Mouse (Mus musculus): Measurements from ENCODE around the gene Mcm3ap.

Gene Mcm3ap

DNA sequence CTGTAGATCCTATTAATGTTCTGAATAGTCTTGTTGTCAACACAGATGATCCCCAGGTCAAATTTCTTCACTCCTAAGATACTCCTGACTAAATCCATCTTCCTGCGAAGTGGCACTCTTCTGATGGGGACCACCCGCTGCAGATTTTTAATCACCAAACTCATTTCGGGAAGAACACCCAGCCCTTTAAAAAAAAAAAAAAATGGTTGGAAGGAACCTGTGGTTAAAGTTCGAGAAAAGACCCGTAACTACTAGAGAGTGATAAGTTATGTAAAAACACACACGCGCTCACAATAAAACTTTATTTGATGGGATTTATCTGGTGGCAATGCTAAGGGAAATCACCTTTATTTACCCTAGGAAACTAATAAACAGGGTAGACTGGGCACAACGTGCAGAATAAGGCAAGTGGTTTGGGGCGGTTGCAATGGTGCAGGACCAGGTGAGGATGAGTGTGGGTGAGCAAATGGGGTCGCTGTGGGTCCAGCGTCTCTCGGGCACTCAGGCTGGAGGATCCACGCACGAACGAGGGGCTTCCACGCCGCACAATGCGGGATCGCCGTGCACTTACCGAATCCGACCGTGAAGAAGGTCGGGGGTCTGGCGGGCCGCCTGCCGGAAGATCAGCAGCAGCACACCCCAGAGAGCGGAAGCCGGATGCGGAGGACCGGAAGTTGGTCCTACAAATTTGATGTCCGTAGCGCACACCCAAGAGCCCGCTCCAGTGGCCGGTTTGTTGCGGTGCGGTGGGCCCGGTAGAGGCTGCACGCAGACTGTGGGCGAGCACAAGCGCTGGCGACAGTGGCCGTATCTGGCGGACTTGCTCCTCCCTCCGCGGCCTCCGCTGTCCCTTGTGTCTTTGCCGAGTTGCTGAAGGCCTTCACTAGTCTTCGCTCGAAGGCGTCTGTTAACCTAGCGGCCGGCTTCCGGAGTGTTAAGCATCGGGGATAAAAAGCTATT is at the start of gene Mcm3ap, which contains the start of gene Ybey:
Gene Mcm3ap, plus strand, starts transcription at position 725 of the 960 bp plus-strand sequence.
Gene Ybey, minus strand, starts transcription at position 912 of the 960 bp plus-strand sequence.
- DNase-seq (ENCODE audit: low spot score in 2 of 2) = peak; percentile 78 to 82

GRCm38 (mm10) chr10:76425674-76426073 is 43.1 kb upstream of the Mcm3ap start:
- DNase-seq (ENCODE audit: low spot score in 2 of 2) = no peak

DNA sequence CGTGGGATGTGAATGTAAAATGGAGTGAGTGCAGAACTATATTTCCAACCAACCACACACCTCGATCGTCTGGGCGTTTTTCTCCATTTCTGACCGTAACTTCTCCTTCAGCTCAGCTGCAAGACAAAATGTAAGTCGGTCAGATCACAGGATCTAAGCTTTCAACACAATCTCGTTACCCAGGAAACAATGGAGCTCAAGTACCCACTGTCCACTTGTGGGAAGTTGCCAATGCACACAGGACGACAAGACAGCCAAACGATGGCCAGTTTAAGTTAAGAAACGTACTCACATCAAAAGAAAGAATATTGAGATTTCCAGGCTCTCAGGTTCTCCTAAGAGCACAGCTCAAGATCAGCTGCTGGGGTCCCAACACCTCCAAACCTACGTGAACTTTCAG is 34.8 kb upstream of the Mcm3ap start:
- DNase-seq (ENCODE audit: low spot score in 2 of 2) = no peak

GRCm38 (mm10) chr10:76439107-76439890 is 29.4 kb upstream of the Mcm3ap start:
- no peak for DNase-seq (ENCODE audit: low spot score in 2 of 2)

GRCm38 (mm10) chr10:76440281-76440680 is 28.4 kb upstream of the Mcm3ap start, which contains the start of gene AC141477.1:
Gene AC141477.1, minus strand, starts transcription at chr10:76440444.
- no peak for DNase-seq (ENCODE audit: low spot score in 2 of 2)

DNA sequence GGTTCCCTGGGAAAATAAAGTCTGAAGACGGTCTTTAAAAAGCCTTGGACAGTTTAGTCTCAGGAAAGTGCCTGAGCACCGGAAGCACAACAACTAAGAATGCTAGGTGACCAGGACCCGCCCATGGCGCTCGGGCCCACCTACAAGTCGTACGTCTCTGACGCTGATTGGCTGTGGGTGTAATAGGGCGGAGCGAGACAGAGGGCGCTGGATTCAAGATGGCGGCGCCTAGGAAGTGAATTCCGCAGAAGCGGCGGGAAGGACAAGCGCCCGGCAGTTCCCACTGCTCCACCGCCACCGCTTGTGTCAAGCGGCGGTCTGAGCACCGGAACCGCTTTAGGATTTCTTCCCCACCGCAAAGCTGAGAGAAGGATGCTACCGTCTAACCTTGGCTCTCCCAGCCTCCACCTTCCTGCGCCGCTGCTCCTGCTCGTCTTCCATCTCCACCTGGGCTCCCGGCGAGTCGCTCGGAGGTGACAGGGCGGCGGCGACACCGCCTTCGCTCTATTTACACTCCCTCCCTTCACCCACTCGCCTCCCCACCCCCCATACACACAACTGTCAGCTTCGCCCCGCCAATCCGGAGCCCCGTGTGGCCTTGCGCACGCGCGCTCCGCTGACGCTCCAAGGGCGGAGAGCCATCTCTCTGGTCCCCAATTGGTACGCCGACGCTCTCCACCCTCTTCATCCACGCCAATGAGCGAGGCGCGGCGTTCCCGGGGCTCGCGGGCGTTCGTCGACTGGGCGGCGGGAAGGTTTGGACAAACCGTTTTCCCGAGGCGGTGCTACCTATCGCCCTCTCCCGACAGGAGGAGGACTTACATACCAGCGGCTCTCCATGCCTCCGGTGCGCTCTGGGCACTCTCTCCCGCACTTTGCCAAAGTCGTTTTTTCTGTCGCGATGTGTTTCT is 26.3 kb upstream of the Mcm3ap start, which contains the start of gene Pcnt:
Gene Pcnt, minus strand, starts transcription at position 609 of the 911 bp plus-strand sequence.
- DNase-seq (ENCODE audit: low spot score in 2 of 2) = peak; percentile 96 to 97

DNA sequence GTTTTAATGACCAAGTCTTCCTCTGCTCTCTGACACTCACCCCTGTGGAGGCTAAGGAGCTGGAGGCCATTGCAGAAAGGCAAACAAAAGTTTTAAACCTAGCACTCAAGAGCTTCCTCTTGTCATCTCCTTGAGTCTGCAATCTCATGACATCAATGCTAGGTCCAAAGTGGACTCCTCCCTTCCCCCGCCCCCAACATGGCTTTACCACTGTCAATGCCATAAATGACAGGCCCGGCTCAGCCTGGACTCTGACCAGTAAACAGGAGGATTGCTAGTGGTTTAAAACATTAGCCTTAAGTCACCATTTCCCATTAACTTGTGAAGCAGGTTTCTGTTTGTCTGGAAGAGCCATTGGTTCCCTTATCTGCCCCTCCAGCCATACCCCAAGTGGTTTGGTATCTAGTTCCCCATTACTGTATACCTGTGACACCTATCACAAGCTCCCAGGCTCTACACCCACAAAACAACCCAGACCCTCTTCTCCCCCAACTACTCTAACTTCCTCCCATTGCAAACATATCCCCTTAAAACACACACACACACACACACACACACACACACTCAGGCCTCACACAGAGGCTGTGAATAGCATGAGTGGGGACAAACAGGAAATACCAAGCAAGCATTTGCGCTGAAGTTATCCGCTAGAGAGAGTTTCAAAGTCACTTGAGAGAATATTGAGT is 22.6 kb upstream of the Mcm3ap start:
- no peak for DNase-seq (ENCODE audit: low spot score in 2 of 2)

DNA sequence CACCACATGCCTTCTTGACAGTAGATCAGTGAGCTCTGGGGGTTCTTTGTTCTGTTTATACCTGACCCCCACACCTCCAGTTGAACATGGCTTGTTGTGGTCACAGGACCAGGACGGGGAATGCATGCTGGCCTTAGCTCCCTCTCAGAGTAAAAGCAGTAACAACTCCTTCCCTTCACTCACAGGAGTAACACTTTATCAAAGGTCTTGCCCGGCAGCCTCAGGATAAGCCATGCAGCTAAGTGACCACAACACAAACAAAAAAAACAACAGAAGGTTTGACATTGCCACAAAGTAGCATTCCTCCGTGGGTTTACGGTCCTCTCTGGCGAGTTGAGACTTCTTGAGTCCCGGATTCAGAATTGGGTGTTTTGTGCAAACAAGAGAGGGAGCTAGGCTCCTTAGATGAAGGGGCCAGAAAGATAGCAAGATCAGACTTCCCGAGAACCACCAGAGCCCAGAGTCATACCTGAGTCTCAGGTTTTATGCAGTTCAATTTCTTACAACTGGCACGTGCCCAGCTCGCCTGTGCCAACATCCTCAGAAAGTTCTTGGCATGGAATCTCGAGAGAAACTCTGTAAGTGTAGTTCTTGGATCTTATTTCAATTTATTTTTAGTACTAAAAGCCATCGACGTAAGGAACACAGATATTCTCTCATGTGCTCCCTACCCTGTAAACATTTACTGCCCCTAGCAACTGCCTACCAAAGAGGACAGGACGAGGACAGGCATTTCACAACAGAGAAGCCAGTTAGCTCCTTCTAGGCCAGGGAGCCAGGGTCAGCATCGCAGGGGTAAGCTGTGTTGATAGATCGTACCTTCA is 21.1 kb upstream of the Mcm3ap start:
- no peak for DNase-seq (ENCODE audit: low spot score in 2 of 2)

GRCm38 (mm10) chr10:76448851-76449250 is 19.9 kb upstream of the Mcm3ap start, which contains the start of gene 2610028H24Rik:
Gene 2610028H24Rik, plus strand, starts transcription at chr10:76449081.
- no peak for DNase-seq (ENCODE audit: low spot score in 2 of 2)

GRCm38 (mm10) chr10:76455289-76455688 is 13.4 kb upstream of the Mcm3ap start:
- DNase-seq (ENCODE audit: low spot score in 2 of 2) = no peak

GRCm38 (mm10) chr10:76461255-76461654 is 7.5 kb upstream of the Mcm3ap start:
- DNase-seq (ENCODE audit: low spot score in 2 of 2) = no peak

DNA sequence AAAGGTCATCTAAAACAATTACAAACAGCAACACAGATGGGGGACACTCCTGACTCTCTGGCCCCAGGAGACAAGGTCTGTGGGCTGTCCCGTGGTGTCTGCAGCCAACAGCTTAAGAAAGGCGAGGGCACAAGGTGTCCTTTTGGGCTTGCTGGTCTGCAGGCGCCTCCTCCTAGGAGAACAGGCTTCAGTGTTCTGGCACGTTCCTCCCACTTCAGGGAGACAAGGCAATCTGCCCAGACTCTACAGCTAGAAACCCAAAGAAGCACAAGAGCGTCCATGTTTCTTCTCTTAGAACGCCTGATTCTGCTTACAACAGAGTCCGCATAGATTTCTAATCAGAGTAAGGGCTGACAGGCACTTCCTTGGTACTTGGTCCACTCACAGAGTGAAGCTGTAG is 6.4 kb upstream of the Mcm3ap start:
- DNase-seq (ENCODE audit: low spot score in 2 of 2) = no peak

DNA sequence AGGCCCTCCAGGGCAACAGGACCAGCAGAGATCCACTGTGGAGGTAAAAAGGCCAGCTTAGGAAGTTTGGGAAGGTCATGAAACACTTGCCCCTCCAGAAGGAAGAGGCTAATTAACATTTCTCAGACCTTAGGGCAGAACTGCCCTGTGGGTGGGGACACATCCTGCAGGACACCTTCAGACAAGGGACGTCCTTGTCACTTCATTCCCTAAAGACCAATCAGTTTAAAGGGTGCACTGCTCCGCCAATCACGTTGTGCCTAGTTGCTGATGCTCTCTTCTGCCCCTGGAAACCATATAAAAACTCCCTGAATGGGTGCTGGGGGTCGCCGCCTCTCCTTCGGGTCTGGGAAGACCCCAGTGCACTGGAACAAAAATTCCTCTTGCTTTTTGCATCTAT is 6.0 kb upstream of the Mcm3ap start:
- DNase-seq (ENCODE audit: low spot score in 2 of 2) = no peak

- DNase-seq (ENCODE audit: low spot score in 2 of 2) = no peak
Observed at GRCm38 (mm10) chr10:76473759-76474158, 5.0 kb downstream of the Mcm3ap start.

DNA sequence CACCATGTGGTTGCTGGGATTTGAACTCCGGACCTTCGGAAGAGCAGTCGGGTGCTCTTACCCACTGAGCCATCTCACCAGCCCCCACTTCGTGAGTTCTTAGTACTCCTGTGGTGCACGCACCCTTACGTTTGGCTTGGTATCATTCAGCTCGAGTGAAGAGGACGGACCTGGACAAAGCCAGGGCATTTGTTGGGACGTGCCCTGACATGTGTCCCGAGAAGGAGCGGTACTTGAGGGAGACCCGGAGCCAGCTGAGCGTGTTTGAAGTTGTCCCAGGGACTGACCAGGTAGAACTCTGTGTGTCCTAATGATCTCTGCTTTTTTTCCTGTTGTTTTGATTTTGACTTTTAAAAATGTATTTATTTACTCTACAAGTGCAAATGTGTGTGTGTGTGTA is 12.1 kb downstream of the Mcm3ap start:
- no peak for DNase-seq (ENCODE audit: low spot score in 2 of 2)

DNA sequence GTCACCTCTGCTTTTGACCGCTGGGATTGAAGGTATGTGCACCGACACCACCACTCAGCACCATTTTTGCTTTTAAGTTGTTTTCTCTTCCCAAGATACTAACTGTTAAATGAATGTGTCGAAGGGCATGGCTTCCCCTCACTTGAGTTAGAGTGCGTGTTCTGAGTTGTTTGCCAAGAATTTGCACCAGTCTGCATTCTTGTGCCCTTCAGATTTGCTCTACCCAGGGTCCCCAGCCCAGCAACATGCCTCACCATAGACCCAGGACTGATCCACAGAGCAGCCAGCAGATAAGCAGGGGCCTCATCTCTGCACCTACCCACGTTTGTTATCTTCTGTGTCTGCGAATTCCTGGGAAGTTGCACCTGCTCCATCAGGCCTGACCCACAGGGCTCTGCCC is 12.8 kb downstream of the Mcm3ap start:
- DNase-seq (ENCODE audit: low spot score in 2 of 2) = no peak

DNA sequence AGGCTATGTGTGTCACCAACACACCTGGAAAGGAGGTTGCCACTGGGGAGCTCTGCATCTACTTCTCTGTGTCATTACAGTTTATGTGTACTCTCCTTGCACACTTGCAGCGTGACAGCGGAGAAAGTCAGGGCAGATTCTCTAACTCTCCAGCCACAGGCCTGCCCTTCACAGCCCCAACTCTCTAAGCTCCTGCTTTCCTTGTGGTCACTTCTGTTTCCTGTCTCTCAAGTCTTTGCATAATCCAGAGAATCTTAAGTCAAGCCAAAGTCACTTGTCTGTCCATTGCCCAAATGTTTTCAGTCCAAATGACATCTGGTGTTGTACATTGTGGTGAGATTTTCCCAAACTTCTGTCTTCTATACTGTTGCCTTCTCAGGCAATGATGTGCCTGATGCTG is 17.6 kb downstream of the Mcm3ap start:
- DNase-seq (ENCODE audit: low spot score in 2 of 2) = no peak

GRCm38 (mm10) chr10:76488265-76488664 is 19.5 kb downstream of the Mcm3ap start:
- DNase-seq (ENCODE audit: low spot score in 2 of 2) = no peak

GRCm38 (mm10) chr10:76489205-76489604 is 20.5 kb downstream of the Mcm3ap start:
- DNase-seq (ENCODE audit: low spot score in 2 of 2) = no peak

- DNase-seq (ENCODE audit: low spot score in 2 of 2) = no peak
Observed at GRCm38 (mm10) chr10:76493527-76493926, 24.8 kb downstream of the Mcm3ap start.

All from spleen, postnatal 36 days (tissue).